Mouse (Mus musculus) layer of hippocampus, adult 9-10 months (tissue): ENCODE data around the gene Clec4b1.
"Not testable (repeated sequence)": the region's sequence is repeated elsewhere in the genome, so short reads cannot be mapped to it uniquely, and the experiment has no call there.

Source experiments
- DNase-seq: peaks from one replicate; pipeline ENCODE4 v3.0.0; 2022; ENCODE audit warnings: low spot score

Gene Clec4b1

GRCm38 (mm10) chr6:123049742-123050372 is at the start of gene Clec4b1:
Gene Clec4b1, plus strand, starts transcription at chr6:123049962.
- DNase-seq: no peak

DNA sequence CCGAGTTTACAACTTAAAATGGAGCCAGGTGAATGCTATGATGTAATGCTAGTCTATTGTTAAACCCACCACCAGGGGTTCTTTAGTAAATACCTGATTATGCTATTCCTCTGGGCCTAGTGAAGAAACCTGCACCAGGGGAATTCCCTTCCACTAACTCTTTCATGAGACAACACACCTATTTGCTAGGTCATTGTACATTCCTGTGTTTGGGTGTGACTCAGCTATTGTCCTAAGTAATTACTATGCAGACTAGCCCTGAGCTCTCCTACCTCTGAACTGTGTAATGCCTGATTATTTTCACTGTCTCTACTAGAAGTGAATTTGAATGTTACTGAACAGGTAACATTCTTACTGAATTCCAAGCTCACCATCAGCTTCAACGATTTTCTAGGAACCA is 45.1 kb upstream of the Clec4b1 start:
- not testable (repeated sequence) for DNase-seq

DNA sequence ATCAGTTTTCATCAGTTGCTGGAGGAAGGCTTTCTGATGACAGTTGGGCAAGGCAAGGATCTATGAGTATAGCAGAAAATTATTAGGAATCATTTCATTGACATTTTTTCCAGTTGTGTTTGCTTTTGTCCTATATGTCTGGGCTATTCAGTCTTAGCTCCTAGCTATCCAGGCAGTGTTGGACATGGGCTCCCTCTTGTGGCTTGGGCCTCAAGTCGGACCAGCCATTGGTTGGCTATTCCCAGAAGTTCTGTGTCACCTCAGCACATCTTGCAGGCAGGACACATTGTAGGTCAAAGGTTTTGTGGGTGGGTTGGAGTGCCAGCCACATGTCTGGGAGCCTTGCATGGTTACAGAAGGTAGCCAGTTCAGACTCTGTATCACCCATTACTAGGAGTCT is 44.2 kb upstream of the Clec4b1 start:
- peak; percentile 7 for DNase-seq

- DNase-seq: no peak
These were observed 45.5 kb downstream of the Clec4b1 start for GRCm38 (mm10) chr6:123095125-123095843.

DNA sequence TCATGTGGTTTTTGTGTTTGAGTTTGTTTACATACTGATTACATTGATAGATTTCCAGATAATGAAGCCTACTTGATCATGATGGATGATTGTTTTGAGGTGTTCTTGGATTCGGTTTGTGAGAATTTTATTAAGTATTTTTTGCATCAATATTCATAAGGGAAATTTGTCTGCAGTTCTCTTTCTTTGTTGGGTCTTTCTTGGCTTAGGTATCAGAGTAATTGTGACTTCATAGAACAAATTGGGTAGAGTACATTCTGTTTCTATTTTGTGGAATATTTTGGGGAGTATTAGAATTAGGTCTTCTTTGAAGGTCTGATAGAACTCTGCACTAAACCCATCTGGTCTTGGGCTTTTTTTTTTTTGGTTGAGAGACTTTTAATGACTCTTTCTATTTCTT is 56.4 kb downstream of the Clec4b1 start, which contains the start of gene Clec4a2:
Clec4a2 (plus strand) TSS at position 301 of the 400 bp plus-strand sequence.
- DNase-seq: not testable (repeated sequence)
